Mouse (Mus musculus): ENCODE measurements around the gene Traf3. TPM values are rescaled to one million over a fixed set of nuclear protein-coding genes. Genes with fewer than 3 reads are reported as not detected.

The Traf3 gene
- polyA plus RNA-seq, 1 experiment from 2014 or later: 10.1 TPM

DNA sequence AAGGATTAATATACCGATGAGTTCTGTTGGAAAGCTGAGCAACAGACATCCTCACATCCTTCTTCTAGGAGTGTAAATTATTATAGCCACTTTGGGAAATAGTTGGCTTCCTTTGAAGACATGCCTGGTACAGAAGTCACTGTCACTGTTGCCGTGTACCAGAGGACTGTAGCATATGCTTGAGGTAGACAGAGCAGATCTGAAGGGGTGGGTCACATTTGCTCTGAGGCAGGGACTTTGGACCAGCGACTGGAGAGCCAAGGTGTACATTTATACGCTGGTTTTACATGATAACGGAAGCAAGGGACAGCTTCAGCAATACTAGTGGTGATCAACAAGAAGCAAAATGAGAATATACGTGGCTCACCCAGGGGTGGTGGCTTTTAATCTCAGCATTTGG, 52.7 kb downstream of the Traf3 start:
- Histone ChIP-seq H3K27me3 (no peaks in the 10 kb centered on the region), H3K9me3 (replicated peaks) (0 out of 2 replicates have a peak, but pooled peaks cover 3% of the 10 kb centered on the region), H3K4me2 (no peak overlapping the region), H3K9ac (no peak overlapping the region), H3K4me1 (no peaks in the 10 kb centered on the region), H3K4me3 (replicated peaks) (no peak overlapping the region), H3K36me3 (peaks cover 34% of the 10 kb centered on the region), H3K27ac (no peak overlapping the region)
- ATAC-seq (replicated peaks; ENCODE audit: low FRiP score): no peak
- WGBS: 95% methylated on average over 6 of the region's 6 CpGs

DNA sequence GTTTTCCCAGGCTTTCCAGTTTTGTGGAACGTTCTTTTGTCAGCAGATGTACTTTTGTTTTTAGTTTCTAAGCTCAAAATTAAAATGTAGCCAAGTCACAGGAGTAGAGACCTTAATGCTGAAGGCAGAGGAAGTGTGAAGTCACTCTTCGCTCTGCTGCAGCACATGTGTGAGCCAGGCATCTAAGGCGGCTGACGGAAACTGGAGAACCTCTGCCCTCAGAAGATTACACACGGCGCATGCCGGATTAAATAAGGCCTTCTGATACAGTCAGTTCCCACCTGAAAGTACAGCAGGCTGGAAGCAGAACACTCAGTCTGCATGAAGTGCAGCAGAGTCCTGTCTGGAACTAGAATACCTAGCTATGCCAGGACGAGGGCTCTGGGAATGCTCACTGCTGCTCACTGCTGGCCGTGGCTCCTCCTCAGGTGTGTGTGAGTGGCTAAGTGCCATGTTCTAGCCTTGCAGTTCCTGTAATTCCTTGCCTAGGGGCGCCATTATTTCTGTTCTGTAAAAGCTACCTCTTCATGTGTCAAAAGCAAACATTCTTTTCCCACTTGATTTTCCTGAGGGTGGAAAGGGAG, 59.1 kb downstream of the Traf3 start:
- Histone ChIP-seq H3K4me2 (no peak overlapping the region), H3K9ac (no peak overlapping the region), H3K27me3 (no peaks in the 10 kb centered on the region), H3K27ac (no peak overlapping the region), H3K4me3 (replicated peaks) (no peak overlapping the region), H3K4me1 (no peaks in the 10 kb centered on the region), H3K9me3 (replicated peaks) (no peaks in the 10 kb centered on the region), H3K36me3 (peaks cover 42% of the 10 kb centered on the region)
- 72% methylated on average over 10 of the region's 10 CpGs for WGBS
- ATAC-seq (replicated peaks; ENCODE audit: low FRiP score): no peak

DNA sequence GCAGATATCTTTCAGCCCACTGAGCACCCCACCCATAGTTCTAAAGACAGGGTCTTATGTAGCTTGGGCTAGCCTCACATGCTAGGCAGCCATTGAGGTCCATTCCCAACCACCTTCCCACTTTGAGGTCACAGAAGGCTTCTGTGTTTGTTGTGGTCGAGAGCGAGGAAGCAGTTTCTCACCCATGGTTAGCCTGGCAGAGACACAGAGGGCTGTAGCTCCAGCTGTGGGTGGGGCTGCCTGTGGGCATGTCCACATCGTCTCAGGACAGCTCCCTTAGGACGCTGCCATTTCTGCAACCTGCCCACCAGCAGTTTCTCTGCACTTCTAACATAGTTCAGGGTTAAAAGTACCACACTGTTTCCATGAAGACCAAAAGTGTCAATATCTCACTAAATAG, 61.2 kb downstream of the Traf3 start:
- 72% methylated on average over 4 of the region's 4 CpGs for WGBS
- Histone ChIP-seq H3K4me3 (replicated peaks) (no peak overlapping the region), H3K4me1 (no peaks in the 10 kb centered on the region), H3K4me2 (no peak overlapping the region), H3K9ac (no peak overlapping the region), H3K9me3 (replicated peaks) (no peaks in the 10 kb centered on the region), H3K27me3 (no peaks in the 10 kb centered on the region), H3K27ac (no peak overlapping the region), H3K36me3 (peaks cover 25% of the 10 kb centered on the region)
- no peak for ATAC-seq (replicated peaks; ENCODE audit: low FRiP score)

GRCm38 (mm10) chr12:111228488-111228887, 62.3 kb downstream of the Traf3 start:
- no peak overlapping the region for H3K4me2 ChIP-seq
- no peak overlapping the region for H3K9ac ChIP-seq
- H3K36me3 ChIP-seq: peaks cover 14% of the 10 kb centered on the region; the same call in 1 of the 2 replicates
- no peaks in the 10 kb centered on the region for H3K9me3 ChIP-seq (replicated peaks)
- H3K4me1 ChIP-seq: no peaks in the 10 kb centered on the region
- 95% methylated on average over 5 of the region's 5 CpGs for WGBS
- no peak overlapping the region for H3K4me3 ChIP-seq (replicated peaks)
- ATAC-seq (replicated peaks; ENCODE audit: low FRiP score): no peak
- no peak overlapping the region for H3K27ac ChIP-seq
- no peaks in the 10 kb centered on the region for H3K27me3 ChIP-seq

GRCm38 (mm10) chr12:111230793-111231192, 64.6 kb downstream of the Traf3 start:
- H3K27me3 ChIP-seq: no peaks in the 10 kb centered on the region
- no peaks in the 10 kb centered on the region for H3K4me1 ChIP-seq
- ATAC-seq (replicated peaks; ENCODE audit: low FRiP score): no peak
- no peaks in the 10 kb centered on the region for H3K9me3 ChIP-seq (replicated peaks)
- H3K36me3 ChIP-seq: peaks cover 21% of the 10 kb centered on the region; the same call in 1 of the 2 replicates
- 90% methylated on average over 2 of the region's 2 CpGs for WGBS
- H3K4me3 ChIP-seq (replicated peaks): no peak overlapping the region
- H3K9ac ChIP-seq: no peak overlapping the region
- no peak overlapping the region for H3K4me2 ChIP-seq
- no peak overlapping the region for H3K27ac ChIP-seq

- H3K4me2 ChIP-seq: no peak overlapping the region
- no peak overlapping the region for H3K4me3 ChIP-seq (replicated peaks)
- H3K4me1 ChIP-seq: peaks cover 16% of the 10 kb centered on the region
- no peaks in the 10 kb centered on the region for H3K27me3 ChIP-seq
- H3K9ac ChIP-seq: no peak overlapping the region
- no peaks in the 10 kb centered on the region for H3K9me3 ChIP-seq (replicated peaks)
- WGBS: 87% methylated on average over 4 of the region's 4 CpGs
- no peak overlapping the region for H3K27ac ChIP-seq
- ATAC-seq (replicated peaks; ENCODE audit: low FRiP score): no peak
- peaks cover 20% of the 10 kb centered on the region; the same call in 1 of the 2 replicates for H3K36me3 ChIP-seq
Observed at GRCm38 (mm10) chr12:111233798-111234197, 67.6 kb downstream of the Traf3 start.

- Histone ChIP-seq H3K27ac (no peak overlapping the region), H3K9me3 (replicated peaks) (no peaks in the 10 kb centered on the region), H3K4me1 (peaks cover 22% of the 10 kb centered on the region), H3K27me3 (no peaks in the 10 kb centered on the region), H3K36me3 (0 out of 2 replicates have a peak, but pooled peaks cover 18% of the 10 kb centered on the region), H3K4me2 (no peak overlapping the region), H3K9ac (no peak overlapping the region), H3K4me3 (replicated peaks) (no peak overlapping the region)
- no peak for ATAC-seq (replicated peaks; ENCODE audit: low FRiP score)
- 87% methylated on average over 9 of the region's 9 CpGs for WGBS
Observed at GRCm38 (mm10) chr12:111234383-111234782, 68.2 kb downstream of the Traf3 start.

DNA sequence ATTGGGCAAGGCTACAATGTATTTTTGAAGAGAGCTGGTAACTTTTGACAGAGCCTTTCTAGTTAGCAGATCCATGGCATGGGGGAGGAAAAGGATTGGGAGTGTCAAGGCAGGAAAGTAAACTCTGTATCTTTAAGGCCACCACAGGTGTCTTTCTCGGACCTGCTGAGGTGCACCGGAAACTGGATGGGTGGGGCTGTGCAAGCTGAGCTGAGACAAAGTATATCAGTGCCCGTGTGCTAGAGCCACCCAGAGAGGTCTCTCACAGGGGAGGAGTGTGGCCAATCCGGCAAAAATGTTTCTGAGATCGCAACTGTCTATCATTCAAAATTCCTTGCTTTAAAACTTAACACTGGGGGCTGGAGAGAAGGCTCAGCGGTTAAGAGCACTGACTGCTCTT, 69.5 kb downstream of the Traf3 start:
- Histone ChIP-seq H3K9ac (no peak overlapping the region), H3K27ac (no peak overlapping the region)
- 90% methylated on average over 6 of the region's 6 CpGs for WGBS

GRCm38 (mm10) chr12:111237611-111238188, 71.5 kb downstream of the Traf3 start:
- Histone ChIP-seq H3K9ac (no peak overlapping the region), H3K36me3 (peaks cover 31% of the 10 kb centered on the region), H3K4me2 (no peak overlapping the region), H3K9me3 (replicated peaks) (no peaks in the 10 kb centered on the region), H3K4me1 (peaks cover 31% of the 10 kb centered on the region), H3K27me3 (no peaks in the 10 kb centered on the region), H3K4me3 (replicated peaks) (no peak overlapping the region), H3K27ac (peak overlapping the region; percentile 85)
- ATAC-seq (replicated peaks; ENCODE audit: low FRiP score): peak; percentile 55; the same call in 1 of the 2 replicates
- 74% methylated on average over 16 of the region's 16 CpGs for WGBS

More for the DNA sequence above, 69.5 kb downstream of the Traf3 start:
- H3K9me3 ChIP-seq (replicated peaks): no peaks in the 10 kb centered on the region
- no peak overlapping the region for H3K4me3 ChIP-seq (replicated peaks)
- no peaks in the 10 kb centered on the region for H3K27me3 ChIP-seq
- H3K36me3 ChIP-seq: 0 out of 2 replicates have a peak, but pooled peaks cover 24% of the 10 kb centered on the region
- peaks cover 31% of the 10 kb centered on the region for H3K4me1 ChIP-seq
- no peak for ATAC-seq (replicated peaks; ENCODE audit: low FRiP score)
- no peak overlapping the region for H3K4me2 ChIP-seq

DNA sequence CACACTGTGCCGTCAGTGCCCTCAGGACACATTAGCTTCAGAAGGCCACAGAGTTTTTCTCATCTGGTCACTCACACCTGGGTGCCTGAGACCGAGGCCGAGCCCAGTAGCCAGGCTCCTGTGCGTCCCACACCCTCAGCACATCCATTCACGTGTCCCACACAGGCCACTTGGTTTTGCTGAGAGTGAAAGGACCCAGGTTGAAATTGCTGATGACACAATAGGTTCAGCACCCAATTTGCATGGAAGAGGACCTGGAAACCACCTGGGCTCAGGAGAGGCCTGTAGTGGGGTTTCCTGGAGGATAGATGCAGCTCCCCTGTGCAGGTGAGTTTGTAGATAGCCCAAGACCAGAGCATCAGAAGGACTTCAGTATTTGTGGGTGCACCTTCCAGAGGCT, 72.2 kb downstream of the Traf3 start:
- H3K9ac ChIP-seq: no peak overlapping the region
- no peak overlapping the region for H3K4me3 ChIP-seq (replicated peaks)
- 87% methylated on average over 5 of the region's 5 CpGs for WGBS
- ATAC-seq (replicated peaks; ENCODE audit: low FRiP score): no peak
- H3K4me1 ChIP-seq: peaks cover 31% of the 10 kb centered on the region
- H3K36me3 ChIP-seq: peaks cover 38% of the 10 kb centered on the region
- H3K27me3 ChIP-seq: no peaks in the 10 kb centered on the region
- H3K4me2 ChIP-seq: no peak overlapping the region
- peak overlapping the region; percentile 85 for H3K27ac ChIP-seq
- H3K9me3 ChIP-seq (replicated peaks): no peaks in the 10 kb centered on the region

GRCm38 (mm10) chr12:111238778-111239177, 72.6 kb downstream of the Traf3 start:
- 37% methylated on average over 4 of the region's 4 CpGs for WGBS
- peak; percentile 64 for ATAC-seq (replicated peaks; ENCODE audit: low FRiP score)

GRCm38 (mm10) chr12:111239930-111240329, 73.8 kb downstream of the Traf3 start:
- H3K4me2 ChIP-seq: no peak overlapping the region
- no peak overlapping the region for H3K27ac ChIP-seq
- no peak overlapping the region for H3K4me3 ChIP-seq (replicated peaks)
- no peak overlapping the region for H3K9ac ChIP-seq
- ATAC-seq (replicated peaks; ENCODE audit: low FRiP score): peak; percentile 72
- H3K27me3 ChIP-seq: no peaks in the 10 kb centered on the region
- peaks cover 46% of the 10 kb centered on the region for H3K36me3 ChIP-seq
- peaks cover 31% of the 10 kb centered on the region for H3K4me1 ChIP-seq
- WGBS: 69% methylated on average over 10 of the region's 10 CpGs
- H3K9me3 ChIP-seq (replicated peaks): no peaks in the 10 kb centered on the region

More at GRCm38 (mm10) chr12:111238778-111239177, 72.6 kb downstream of the Traf3 start:
- peaks cover 31% of the 10 kb centered on the region for H3K4me1 ChIP-seq
- no peak overlapping the region for H3K4me3 ChIP-seq (replicated peaks)
- H3K36me3 ChIP-seq: peaks cover 42% of the 10 kb centered on the region
- no peak overlapping the region for H3K4me2 ChIP-seq
- no peaks in the 10 kb centered on the region for H3K9me3 ChIP-seq (replicated peaks)
- no peak overlapping the region for H3K9ac ChIP-seq
- H3K27me3 ChIP-seq: no peaks in the 10 kb centered on the region
- H3K27ac ChIP-seq: peak overlapping the region; percentile 85

Data from kidney, embryonic 15.5 days (tissue).